Mouse (Mus musculus) small intestine, adult 2 months (tissue): ENCODE results near the gene Fcnb. TPM values are rescaled to one million over a fixed set of nuclear protein-coding genes. Genes with fewer than 3 reads are reported as not detected.

Source experiments
- H3K27ac ChIP-seq: fragments of 200-500 bp; 2 replicates; pipeline ENCODE4 v1.5.1; 2012; ENCODE audit warnings: low read depth, low read length, control low read depth, inconsistent platforms; ENCODE audit not compliant: insufficient read depth
- H3K27me3 ChIP-seq: fragments of 200-500 bp; 2 replicates; pipeline ENCODE4 v1.6.1; 2012; ENCODE audit warnings: mild to moderate bottlenecking, moderate library complexity, low read length, inconsistent platforms; ENCODE audit not compliant: control insufficient read depth, insufficient read depth
- H3K36me3 ChIP-seq: fragments of 200-500 bp; 2 replicates; pipeline ENCODE4 v1.6.1; 2012; ENCODE audit warnings: mild to moderate bottlenecking, low read length, control low read depth, inconsistent platforms; ENCODE audit not compliant: control insufficient read depth, insufficient read depth
- H3K4me1 ChIP-seq: fragments of 200-500 bp; 2 replicates; pipeline ENCODE4 v1.6.1; 2012; ENCODE audit warnings: low read length, inconsistent platforms, mixed read lengths; ENCODE audit not compliant: control insufficient read depth, insufficient read depth, insufficient read length
- H3K4me3 ChIP-seq: fragments of 200-500 bp; 2 replicates; pipeline ENCODE4 v1.5.1; 2012; ENCODE audit warnings: low read depth, mild to moderate bottlenecking, control low read depth, inconsistent platforms, low read length, moderate library complexity
- CTCF ChIP-seq: fragments of 200-500 bp; IDR thresholded peaks from 2 replicates; pipeline ENCODE4 v1.5.1; 2012; ENCODE audit warnings: low read depth, mild to moderate bottlenecking, control low read depth, inconsistent platforms, low read length, moderate library complexity, mixed read lengths; ENCODE audit not compliant: insufficient replicate concordance, insufficient read length; ENCODE audit errors: extremely low read depth
- POLR2A ChIP-seq: fragments of 200-500 bp; IDR thresholded peaks from 2 replicates; pipeline ENCODE4 v1.6.1; 2012; ENCODE audit warnings: low read depth, mild to moderate bottlenecking, control low read depth, inconsistent platforms, low read length, moderate library complexity
- WGBS: fragments of 180-500 bp; shearing (Covaris S2); methylation state at CpG from one replicate; pipeline ENCODE4 v1.1.7; 2018; 5-methylcytosine and 5-hydroxymethylcytosine counted together
- polyA plus RNA-seq: library from polyadenylated mRNA; depleted of rRNA; stranded (reverse); fragments of >200 nt; gene quantifications from 2 replicates; pipeline ENCODE4 v1.2.3, GENCODE M21; 2012

Gene Fcnb
- polyA plus RNA-seq, 1 experiment, result not detected

DNA sequence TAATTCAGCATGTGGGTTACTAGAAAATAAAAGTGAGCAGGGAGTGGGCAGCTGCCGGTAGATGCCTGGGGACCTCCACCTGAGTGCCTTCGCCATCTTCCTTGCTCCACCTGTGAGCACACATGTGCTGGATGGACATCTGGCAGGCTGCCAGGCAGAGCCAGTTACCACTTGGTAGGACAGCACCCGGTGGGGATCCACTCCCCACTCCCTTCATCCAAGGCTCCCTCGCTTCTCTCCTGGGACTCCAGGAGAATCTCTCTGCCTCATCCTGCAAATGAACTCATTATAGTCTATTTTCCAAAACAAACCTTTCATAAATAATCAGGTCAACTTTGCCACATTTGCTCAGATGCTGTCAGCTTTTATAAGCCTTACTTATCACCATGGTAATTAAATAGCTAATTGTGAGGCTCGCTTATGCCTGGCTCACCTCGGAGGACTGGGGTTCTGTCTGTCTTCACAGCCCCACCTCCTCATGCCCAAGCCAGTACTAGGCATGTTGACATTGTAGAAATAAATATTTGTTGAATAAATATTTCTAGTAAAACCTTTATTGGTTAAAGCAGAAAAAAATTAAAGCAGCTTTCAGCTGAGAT lies 33.9 kb upstream of the Fcnb start:
- Histone ChIP-seq H3K27ac (no peak overlapping the region), H3K4me3 (no peak overlapping the region), H3K27me3 (no peaks in the 10 kb centered on the region), H3K4me1 (no peaks in the 10 kb centered on the region), H3K36me3 (no peaks in the 10 kb centered on the region)
- no peak for TF ChIP-seq POLR2A
- no peak for TF ChIP-seq CTCF
- 30% methylated on average over 6 of the region's 6 CpGs for WGBS

- no peaks in the 10 kb centered on the region for H3K36me3 ChIP-seq
- H3K27ac ChIP-seq, result no peak overlapping the region
- H3K4me3 ChIP-seq, result no peak overlapping the region
- TF ChIP-seq CTCF (no peak), POLR2A (no peak)
- H3K27me3 ChIP-seq, result no peaks in the 10 kb centered on the region
- WGBS, result 37% methylated on average over 11 of the region's 11 CpGs
- no peaks in the 10 kb centered on the region for H3K4me1 ChIP-seq
Measured at GRCm38 (mm10) chr2:28117490-28118308, 33.0 kb upstream of the Fcnb start.

- no peaks in the 10 kb centered on the region for H3K27me3 ChIP-seq
- H3K4me1 ChIP-seq, result no peaks in the 10 kb centered on the region
- no peaks in the 10 kb centered on the region for H3K36me3 ChIP-seq
- no peak for TF ChIP-seq POLR2A
- TF ChIP-seq CTCF, result no peak
- no peak overlapping the region for H3K27ac ChIP-seq
- no peak overlapping the region for H3K4me3 ChIP-seq
- WGBS, result 59% methylated on average over 5 of the region's 5 CpGs
Measured at GRCm38 (mm10) chr2:28108763-28109162, 24.1 kb upstream of the Fcnb start.

DNA sequence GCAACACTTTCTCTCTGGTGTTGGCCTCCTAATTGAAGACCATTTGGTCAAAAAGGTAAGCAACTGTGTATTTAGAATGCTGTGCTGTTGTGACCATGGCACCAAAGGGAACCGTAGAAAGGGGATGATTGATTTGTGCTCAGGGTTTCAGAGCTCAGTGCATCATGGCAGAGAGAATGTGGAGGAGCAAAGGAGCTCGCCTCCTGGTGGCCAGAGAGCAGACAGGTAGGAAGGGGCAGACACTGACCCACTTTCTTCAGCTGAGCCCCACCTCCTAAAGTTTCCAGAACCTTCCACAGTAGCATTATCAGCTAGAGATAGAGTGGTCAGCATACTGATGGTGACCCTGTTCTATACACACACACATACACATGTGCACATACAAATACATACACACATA lies 21.3 kb upstream of the Fcnb start:
- H3K27ac ChIP-seq, result no peak overlapping the region
- TF ChIP-seq POLR2A (no peak), CTCF (no peak)
- H3K36me3 ChIP-seq, result no peaks in the 10 kb centered on the region
- H3K4me1 ChIP-seq, result no peaks in the 10 kb centered on the region
- WGBS, result 66% methylated on average over 2 of the region's 2 CpGs
- H3K27me3 ChIP-seq, result no peaks in the 10 kb centered on the region
- H3K4me3 ChIP-seq, result no peak overlapping the region

GRCm38 (mm10) chr2:28103653-28104052 lies 19.0 kb upstream of the Fcnb start:
- no peaks in the 10 kb centered on the region for H3K36me3 ChIP-seq
- H3K27ac ChIP-seq, result no peak overlapping the region
- no peak overlapping the region for H3K4me3 ChIP-seq
- H3K4me1 ChIP-seq, result no peaks in the 10 kb centered on the region
- TF ChIP-seq POLR2A (no peak), CTCF (no peak)
- WGBS, result 49% methylated on average over 2 of the region's 2 CpGs
- peaks cover 5% of the 10 kb centered on the region; the same call in 1 of the 2 replicates for H3K27me3 ChIP-seq

GRCm38 (mm10) chr2:28101892-28102291 lies 17.2 kb upstream of the Fcnb start:
- Histone ChIP-seq H3K4me1 (no peaks in the 10 kb centered on the region), H3K27me3 (peaks cover 5% of the 10 kb centered on the region; the same call in 1 of the 2 replicates), H3K36me3 (no peaks in the 10 kb centered on the region), H3K4me3 (no peak overlapping the region), H3K27ac (no peak overlapping the region)
- TF ChIP-seq CTCF (no peak), POLR2A (no peak)
- 79% methylated on average over 2 of the region's 2 CpGs for WGBS

DNA sequence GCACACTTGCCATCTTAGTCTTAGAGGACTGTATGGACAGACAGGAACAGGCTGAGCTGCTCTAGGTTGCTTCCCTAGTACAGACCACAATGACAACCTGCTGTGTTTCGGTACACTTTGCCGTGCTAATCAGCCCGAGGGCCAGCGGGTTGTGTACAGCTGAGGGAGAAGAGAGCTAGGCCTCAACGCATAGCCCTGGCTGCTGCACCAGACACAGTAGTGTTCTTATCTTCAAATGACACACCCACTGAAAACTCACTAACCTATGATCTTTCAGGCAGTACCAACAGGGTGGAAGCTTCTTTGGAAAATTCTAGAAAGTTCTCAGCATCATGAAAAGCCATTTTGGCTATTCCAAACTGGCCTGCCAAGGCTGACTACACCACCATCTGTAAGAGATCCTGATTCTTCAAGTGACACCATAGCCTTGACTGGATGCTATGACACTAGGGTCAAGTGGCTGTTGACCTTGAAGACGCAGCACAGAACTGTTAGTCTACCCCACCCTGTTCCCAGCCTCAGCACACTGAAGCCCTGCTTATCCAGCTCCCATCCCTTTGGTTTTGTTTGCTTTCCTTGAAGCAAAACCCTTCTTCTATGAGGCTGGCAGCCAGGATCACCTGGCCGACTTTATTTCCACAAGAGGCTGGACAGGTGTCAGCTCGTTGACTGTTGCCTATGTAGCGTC lies 16.3 kb upstream of the Fcnb start:
- Histone ChIP-seq H3K27me3 (peaks cover 5% of the 10 kb centered on the region; the same call in 1 of the 2 replicates), H3K36me3 (no peaks in the 10 kb centered on the region), H3K4me3 (no peak overlapping the region), H3K27ac (no peak overlapping the region), H3K4me1 (no peaks in the 10 kb centered on the region)
- WGBS, result 51% methylated on average over 9 of the region's 9 CpGs
- TF ChIP-seq POLR2A, result no peak
- no peak for TF ChIP-seq CTCF
